Mouse (Mus musculus): ENCODE measurements around the gene Fkbp11. TPM values are rescaled to one million over a fixed set of nuclear protein-coding genes. Genes with fewer than 3 reads are reported as not detected.
A peak's percentile ranks its signal among the peaks of the same experiment; 100 is the strongest.

Fkbp11 gene
- total and polyA plus RNA-seq, 3 experiments: 4.8 to 5.8 (median 5.1) TPM

DNA sequence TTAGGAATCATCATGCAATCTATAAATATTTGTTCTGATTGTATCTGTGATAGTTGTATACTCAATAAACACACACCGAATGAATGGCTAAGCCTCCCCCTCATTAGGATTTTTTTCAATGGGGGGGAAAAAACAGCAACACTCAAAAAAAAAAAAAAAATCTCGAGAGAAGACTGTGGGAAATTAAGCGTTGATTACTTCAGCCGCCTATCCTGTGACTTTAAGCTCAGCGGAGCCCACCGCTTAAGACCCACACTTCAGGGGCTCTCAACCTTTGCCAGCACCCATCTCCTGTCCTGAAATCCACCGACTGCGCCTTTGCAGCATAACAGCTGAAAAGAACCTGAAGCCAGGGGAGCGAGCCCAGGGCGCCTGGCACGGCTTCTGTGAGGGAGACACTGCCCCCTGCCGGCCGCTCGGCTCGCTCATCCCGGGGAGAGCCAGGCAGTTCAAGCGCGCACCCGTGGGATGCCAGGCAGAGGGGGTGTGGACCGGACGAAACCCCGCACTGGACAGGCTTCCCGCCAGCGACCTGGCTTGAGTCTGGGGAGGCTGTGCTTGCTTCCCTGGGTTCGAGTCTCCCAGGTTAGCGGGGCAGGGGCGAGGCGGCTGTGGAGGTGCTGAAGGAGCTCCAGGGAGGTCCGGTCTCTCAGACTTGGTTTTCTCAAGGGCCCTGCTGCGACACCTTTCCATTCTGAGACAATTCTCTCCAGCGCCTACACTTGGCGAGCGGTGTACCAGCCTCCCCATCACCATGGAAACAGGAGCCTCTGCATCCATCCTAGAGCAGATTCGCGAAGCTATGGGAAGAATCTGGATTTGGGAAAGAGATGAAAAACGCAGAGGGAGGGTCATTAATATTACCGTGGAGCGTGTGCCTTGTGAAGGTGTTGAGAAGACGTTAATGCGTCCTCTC, 28.6 kb downstream of the Fkbp11 start:
- no peak overlapping the region for H3K27ac ChIP-seq
- H3K27me3 ChIP-seq (ENCODE audit: control insufficient read depth, insufficient read depth, low read length): no peaks in the 10 kb centered on the region
- 5% methylated on average over 40 of the region's 40 CpGs for WGBS
- intact Hi-C loops (cut with DNase I): loop anchor here (1.0 to 5.0 kb wide), 3 partner anchors 35 to 119 kb away; no protein-coding TSS in a partner anchor
- H3K36me3 ChIP-seq (ENCODE audit: control insufficient read depth, insufficient read depth, low read length): no peaks in the 10 kb centered on the region
- H3K79me2 ChIP-seq (replicated peaks; ENCODE audit: control insufficient read depth, insufficient read depth, low read length): no peaks in the 10 kb centered on the region
- no peak overlapping the region for H3K4me3 ChIP-seq
- peaks cover 6% of the 10 kb centered on the region for H3K4me1 ChIP-seq (ENCODE audit: control insufficient read depth, insufficient read depth, low read length)
- no peak for TF ChIP-seq POLR2A (IDR thresholded peaks at IDR 0.05; ENCODE audit: insufficient read depth, low read depth, low read length)
- peak; percentile 96 for TF ChIP-seq CTCF (IDR thresholded peaks at IDR 0.05)
- peak; percentile 59; the same call in 1 of the 2 replicates for TF ChIP-seq EP300 (IDR thresholded peaks at IDR 0.05; ENCODE audit: insufficient read depth, low read depth, low read length)
- no peak overlapping the region for H3K9ac ChIP-seq (ENCODE audit: low read depth, low read length)
- peak; percentile 85 to 93 for DNase-seq

DNA sequence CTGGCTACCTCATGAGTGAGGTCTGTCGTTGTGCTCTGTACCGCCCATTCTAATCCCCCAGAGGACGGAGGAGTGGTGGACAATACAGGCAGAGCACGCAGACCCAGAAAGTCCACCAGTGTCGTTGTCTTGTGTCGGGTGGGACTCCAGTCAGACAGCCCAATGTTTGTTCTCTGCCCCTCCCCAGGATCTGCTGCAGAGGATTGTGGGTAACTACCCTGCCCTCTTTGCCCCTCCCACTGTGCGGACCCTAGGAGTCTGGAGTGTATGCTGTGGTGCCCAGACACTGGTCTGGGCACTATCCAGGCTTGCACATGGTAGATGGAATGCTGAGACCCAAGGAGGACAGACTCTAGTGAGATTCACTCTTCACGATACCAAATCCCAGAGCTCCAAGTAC, 31.8 kb downstream of the Fkbp11 start:
- peaks cover 11% of the 10 kb centered on the region for H3K4me1 ChIP-seq (ENCODE audit: control insufficient read depth, insufficient read depth, low read length)
- H3K79me2 ChIP-seq (replicated peaks; ENCODE audit: control insufficient read depth, insufficient read depth, low read length): no peaks in the 10 kb centered on the region
- no peak for DNase-seq
- no peak for TF ChIP-seq POLR2A (IDR thresholded peaks at IDR 0.05; ENCODE audit: insufficient read depth, low read depth, low read length)
- TF ChIP-seq EP300 (IDR thresholded peaks at IDR 0.05; ENCODE audit: insufficient read depth, low read depth, low read length): no peak
- TF ChIP-seq CTCF (IDR thresholded peaks at IDR 0.05): no peak
- no peaks in the 10 kb centered on the region for H3K27me3 ChIP-seq (ENCODE audit: control insufficient read depth, insufficient read depth, low read length)
- no peak overlapping the region for H3K9ac ChIP-seq (ENCODE audit: low read depth, low read length)
- intact Hi-C loops (cut with DNase I): no loop called here
- H3K27ac ChIP-seq: no peak overlapping the region; the same call in 1 of the 2 replicates
- H3K36me3 ChIP-seq (ENCODE audit: control insufficient read depth, insufficient read depth, low read length): no peaks in the 10 kb centered on the region
- WGBS: 45% methylated on average over 8 of the region's 8 CpGs
- no peak overlapping the region for H3K4me3 ChIP-seq

DNA sequence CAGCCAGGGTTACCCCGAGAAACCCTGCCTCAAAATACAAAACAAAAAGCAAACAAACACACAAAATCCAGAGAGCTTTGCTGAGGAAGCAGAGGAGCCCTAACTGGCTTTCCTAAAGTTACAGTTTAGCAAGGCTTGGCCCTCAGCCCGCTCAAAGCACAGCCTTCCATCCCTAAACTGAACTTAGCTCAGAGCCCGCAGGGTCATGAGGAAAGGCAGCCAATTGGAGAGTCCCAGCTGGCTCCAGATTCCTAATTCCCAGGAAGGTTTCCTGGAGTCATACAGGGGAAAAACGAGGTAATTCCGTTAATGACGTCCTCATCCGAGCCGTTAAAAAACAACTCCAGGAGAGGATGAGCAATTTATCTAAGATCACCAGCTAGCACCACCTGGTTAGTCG, 32.3 kb downstream of the Fkbp11 start:
- Histone ChIP-seq H3K27ac (no peak overlapping the region; the same call in 1 of the 2 replicates), H3K27me3 (ENCODE audit: control insufficient read depth, insufficient read depth, low read length) (no peaks in the 10 kb centered on the region), H3K79me2 (replicated peaks; ENCODE audit: control insufficient read depth, insufficient read depth, low read length) (no peaks in the 10 kb centered on the region), H3K4me1 (ENCODE audit: control insufficient read depth, insufficient read depth, low read length) (peaks cover 11% of the 10 kb centered on the region), H3K36me3 (ENCODE audit: control insufficient read depth, insufficient read depth, low read length) (no peaks in the 10 kb centered on the region), H3K9ac (ENCODE audit: low read depth, low read length) (no peak overlapping the region), H3K4me3 (no peak overlapping the region)
- intact Hi-C loops (cut with DNase I): no loop called here
- WGBS: 34% methylated on average over 9 of the region's 9 CpGs
- DNase-seq: peak; percentile 44 to 45
- TF ChIP-seq EP300 (IDR thresholded peaks at IDR 0.05; ENCODE audit: insufficient read depth, low read depth, low read length) (no peak), POLR2A (IDR thresholded peaks at IDR 0.05; ENCODE audit: insufficient read depth, low read depth, low read length) (no peak), CTCF (IDR thresholded peaks at IDR 0.05) (no peak)

DNA sequence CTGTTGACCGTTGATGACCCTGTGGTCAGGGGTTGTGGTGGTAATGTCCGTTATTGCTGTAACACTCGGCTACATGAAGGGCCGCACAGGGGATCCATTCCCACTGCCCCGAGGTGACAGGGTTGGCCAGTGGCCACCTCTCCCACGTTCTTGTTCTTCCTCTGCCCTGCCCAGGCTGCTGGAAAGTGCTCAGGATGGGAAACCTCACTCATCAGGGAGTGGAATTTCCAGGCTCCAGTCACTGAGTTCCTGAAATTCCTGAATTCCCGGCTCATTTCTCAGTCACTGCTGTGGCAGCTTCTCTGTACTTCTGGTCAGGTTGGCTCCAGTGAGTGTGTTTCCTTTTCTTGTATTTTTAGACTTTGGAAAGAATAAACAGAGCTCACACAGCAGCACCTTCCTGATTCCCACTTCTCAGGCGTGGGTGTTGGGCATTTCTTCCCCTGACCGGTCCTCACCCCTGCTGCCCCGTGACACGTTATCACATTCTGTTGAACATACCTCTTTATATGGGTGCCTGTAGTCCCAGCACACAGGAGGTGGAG, 35.8 kb downstream of the Fkbp11 start:
- WGBS: 10% methylated on average over 11 of the region's 11 CpGs

DNA sequence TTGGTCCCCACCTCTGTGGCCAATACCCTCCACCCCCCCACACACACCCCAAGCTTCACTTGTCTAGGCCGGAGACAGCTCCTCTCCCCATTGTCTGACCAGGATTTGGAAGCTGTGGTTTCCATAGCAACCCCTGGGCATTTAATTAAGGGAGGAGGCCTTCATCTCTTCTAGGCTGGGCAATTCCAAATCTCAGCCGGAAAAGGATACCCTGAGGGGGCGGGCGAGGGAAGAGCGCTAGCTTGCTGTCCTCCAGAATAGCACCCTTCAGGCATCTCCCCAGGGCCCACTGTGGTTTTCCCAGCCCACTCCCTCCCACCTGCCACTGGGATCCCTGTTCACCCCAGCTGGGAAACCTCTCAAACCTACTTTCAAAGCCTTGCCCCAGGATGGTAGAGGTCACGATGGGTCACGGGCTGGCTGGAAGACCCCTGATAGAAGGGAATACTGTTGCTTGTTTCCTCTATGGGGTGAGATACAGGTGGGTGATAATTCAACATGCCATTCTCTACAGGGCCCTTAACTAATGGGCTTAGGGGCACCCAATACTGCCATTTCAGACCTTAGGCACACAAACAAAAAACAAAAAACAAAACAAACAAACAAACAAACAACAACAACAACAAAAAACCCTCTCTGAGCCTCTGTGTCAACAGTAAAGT, 36.4 kb downstream of the Fkbp11 start:
- no peaks in the 10 kb centered on the region for H3K36me3 ChIP-seq (ENCODE audit: control insufficient read depth, insufficient read depth, low read length)
- DNase-seq: no peak
- TF ChIP-seq CTCF (IDR thresholded peaks at IDR 0.05) (no peak), POLR2A (IDR thresholded peaks at IDR 0.05; ENCODE audit: insufficient read depth, low read depth, low read length) (no peak), EP300 (IDR thresholded peaks at IDR 0.05; ENCODE audit: insufficient read depth, low read depth, low read length) (no peak)
- H3K4me3 ChIP-seq: no peak overlapping the region
- 56% methylated on average over 7 of the region's 7 CpGs for WGBS
- H3K27ac ChIP-seq: peak overlapping the region; percentile 69
- H3K27me3 ChIP-seq (ENCODE audit: control insufficient read depth, insufficient read depth, low read length): no peaks in the 10 kb centered on the region
- H3K79me2 ChIP-seq (replicated peaks; ENCODE audit: control insufficient read depth, insufficient read depth, low read length): no peaks in the 10 kb centered on the region
- no peak overlapping the region for H3K9ac ChIP-seq (ENCODE audit: low read depth, low read length)
- intact Hi-C loops (cut with DNase I): no loop called here
- peaks cover 11% of the 10 kb centered on the region for H3K4me1 ChIP-seq (ENCODE audit: control insufficient read depth, insufficient read depth, low read length)

More for the DNA sequence above, 35.8 kb downstream of the Fkbp11 start:
- no peak for TF ChIP-seq CTCF (IDR thresholded peaks at IDR 0.05)
- no peak for TF ChIP-seq POLR2A (IDR thresholded peaks at IDR 0.05; ENCODE audit: insufficient read depth, low read depth, low read length)
- peak; percentile 65; the same call in 1 of the 2 replicates for TF ChIP-seq EP300 (IDR thresholded peaks at IDR 0.05; ENCODE audit: insufficient read depth, low read depth, low read length)
- Histone ChIP-seq H3K9ac (ENCODE audit: low read depth, low read length) (no peak overlapping the region), H3K27ac (peak overlapping the region; percentile 69), H3K79me2 (replicated peaks; ENCODE audit: control insufficient read depth, insufficient read depth, low read length) (no peaks in the 10 kb centered on the region), H3K4me3 (no peak overlapping the region), H3K36me3 (ENCODE audit: control insufficient read depth, insufficient read depth, low read length) (no peaks in the 10 kb centered on the region), H3K27me3 (ENCODE audit: control insufficient read depth, insufficient read depth, low read length) (no peaks in the 10 kb centered on the region), H3K4me1 (ENCODE audit: control insufficient read depth, insufficient read depth, low read length) (peaks cover 11% of the 10 kb centered on the region)
- intact Hi-C loops (cut with DNase I): no loop called here
- peak; percentile 53 to 62 for DNase-seq

Measured in heart, adult 2 months (tissue).